Mouse (Mus musculus): ENCODE data around the gene Tnfrsf1b. TPM values are rescaled to one million over a fixed set of nuclear protein-coding genes. Genes with fewer than 3 reads are reported as not detected.
"Not testable (repeated sequence)": the region's sequence is repeated elsewhere in the genome, so short reads cannot be mapped to it uniquely, and the experiment has no call there.

Tnfrsf1b gene
- polyA plus RNA-seq, 1 experiment from 2014 or later, result 2.1 TPM

DNA sequence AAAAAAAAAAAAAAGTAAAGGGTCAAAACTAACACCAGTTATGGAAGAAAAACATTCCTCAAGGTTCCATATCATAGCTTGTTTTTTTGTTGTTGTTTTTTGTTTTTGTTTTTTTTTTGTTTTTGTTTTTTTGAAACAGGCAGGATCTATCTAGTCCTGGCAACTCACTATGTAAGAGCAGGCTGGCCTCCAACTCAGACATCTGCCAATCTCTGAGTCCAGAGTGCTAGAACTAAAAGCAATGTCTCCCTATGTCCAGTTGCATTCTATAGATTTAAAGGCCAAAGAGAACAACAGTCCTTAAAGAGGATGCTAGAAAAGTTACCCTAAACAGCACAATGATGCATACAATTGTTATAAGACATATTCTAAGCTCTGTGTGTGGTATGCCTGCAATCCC, 58.1 kb downstream of the Tnfrsf1b start:
- DNase-seq (ENCODE audit: low spot score), result no peak
- Histone ChIP-seq H3K9me3 (replicated peaks) (no peaks in the 10 kb centered on the region), H3K4me1 (peaks cover 3% of the 10 kb centered on the region), H3K36me3 (peaks cover 54% of the 10 kb centered on the region), H3K27ac (no peak overlapping the region), H3K27me3 (ENCODE audit: low read depth, poor library complexity, severe bottlenecking) (no peaks in the 10 kb centered on the region), H3K4me3 (no peak overlapping the region)

DNA sequence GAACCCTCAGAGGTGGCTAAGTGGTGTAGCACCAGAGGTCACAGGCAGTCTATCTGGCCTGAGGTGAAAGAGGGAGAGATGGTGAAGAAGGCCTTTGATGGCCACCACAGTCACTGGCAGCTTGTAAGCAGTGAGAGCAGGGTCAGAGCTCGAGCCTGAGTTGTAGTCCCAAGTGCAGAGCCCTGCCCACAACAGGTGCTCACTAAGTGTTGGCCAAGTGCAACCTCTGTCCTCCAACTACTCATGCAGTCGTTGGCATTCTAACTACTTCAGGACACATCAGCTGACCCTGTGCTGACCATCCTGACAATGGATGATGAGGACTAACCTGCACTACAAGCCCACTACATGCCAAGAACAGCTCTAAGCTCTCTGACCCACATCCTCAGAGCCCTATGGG, 59.1 kb downstream of the Tnfrsf1b start:
- no peak for DNase-seq (ENCODE audit: low spot score)
- Histone ChIP-seq H3K27me3 (ENCODE audit: low read depth, poor library complexity, severe bottlenecking) (no peaks in the 10 kb centered on the region), H3K4me3 (no peak overlapping the region), H3K4me1 (no peaks in the 10 kb centered on the region), H3K36me3 (peaks cover 58% of the 10 kb centered on the region), H3K9me3 (replicated peaks) (no peaks in the 10 kb centered on the region), H3K27ac (no peak overlapping the region)
- 91% methylated on average over 2 of the region's 2 CpGs for WGBS

GRCm38 (mm10) chr4:145178918-145179549, 67.6 kb downstream of the Tnfrsf1b start:
- Histone ChIP-seq H3K36me3 (peaks cover 50% of the 10 kb centered on the region), H3K4me1 (no peaks in the 10 kb centered on the region), H3K4me3 (no peak overlapping the region), H3K27me3 (ENCODE audit: low read depth, poor library complexity, severe bottlenecking) (no peaks in the 10 kb centered on the region), H3K9me3 (replicated peaks) (no peaks in the 10 kb centered on the region), H3K27ac (no peak overlapping the region)
- WGBS, result 93% methylated on average over 5 of the region's 5 CpGs
- DNase-seq (ENCODE audit: low spot score), result no peak

- DNase-seq (ENCODE audit: low spot score); H3K27me3 ChIP-seq (ENCODE audit: low read depth, poor library complexity, severe bottlenecking); H3K9me3 ChIP-seq (replicated peaks); H3K4me3 ChIP-seq; H3K4me1 ChIP-seq; H3K27ac ChIP-seq: not testable (repeated sequence)
- H3K36me3 ChIP-seq, result peaks cover 89% of the 10 kb centered on the region
- WGBS, result 94% methylated on average over 3 of the region's 3 CpGs
Observed at GRCm38 (mm10) chr4:145165542-145165941, 81.1 kb downstream of the Tnfrsf1b start.

DNA sequence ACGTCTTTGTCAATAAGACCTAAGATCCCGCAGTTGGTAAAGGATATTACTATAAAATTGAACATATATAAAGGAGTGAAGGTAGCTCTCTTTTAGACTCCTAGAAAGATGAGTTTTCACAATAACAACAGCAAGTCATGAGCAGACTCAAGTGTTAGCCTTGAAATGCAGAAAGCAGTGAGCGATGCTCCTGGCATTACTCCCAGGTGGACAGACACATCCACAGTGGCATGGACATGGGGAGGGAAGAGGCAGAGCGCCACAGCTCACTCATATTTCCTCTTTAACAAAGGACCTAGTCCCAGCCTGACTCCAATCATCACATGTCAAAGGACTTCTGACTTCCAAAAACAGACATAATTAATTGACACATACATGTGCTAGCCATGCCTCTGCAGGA, 82.6 kb downstream of the Tnfrsf1b start:
- Histone ChIP-seq H3K4me1 (no peaks in the 10 kb centered on the region), H3K27ac (no peak overlapping the region), H3K4me3 (no peak overlapping the region), H3K9me3 (replicated peaks) (no peaks in the 10 kb centered on the region), H3K27me3 (ENCODE audit: low read depth, poor library complexity, severe bottlenecking) (no peaks in the 10 kb centered on the region), H3K36me3 (peaks cover 82% of the 10 kb centered on the region)
- WGBS, result 97% methylated on average over 4 of the region's 4 CpGs
- no peak for DNase-seq (ENCODE audit: low spot score)

Other genes starting within 250 kb of the Tnfrsf1b start
- 6.3 and 8.7 TPM in 2 replicates for gene Vps13d, start 51.9 kb downstream of the Tnfrsf1b start, polyA plus RNA-seq (2016; fragmentation: Nextera tagmentation; extraction: Ambion mirVana)
- 0.05 TPM in 1 of 2 replicates, not detected in the other for gene Tnfrsf8, start 68.3 kb upstream of the Tnfrsf1b start, polyA plus RNA-seq (2016; fragmentation: Nextera tagmentation; extraction: Ambion mirVana)

All from limb, embryonic 10.5 days (tissue).